Mouse (Mus musculus) thymus, postnatal 10 days (tissue): ENCODE data around the gene Hadhb.
A peak's percentile ranks its signal among the peaks of the same experiment; 100 is the strongest.
"Not testable (repeated sequence)": the region's sequence is repeated elsewhere in the genome, so short reads cannot be mapped to it uniquely, and the experiment has no call there.

Experiments
- DNase-seq, 2 experiments: peaks; one replicate each; pipeline ENCODE4 v3.0.0; 2021; ENCODE audit warnings: low spot score in 2 of 2

The Hadhb gene

GRCm38 (mm10) chr5:30175811-30176210 is 20.8 kb downstream of the Hadhb start:
- DNase-seq: no peak

DNA sequence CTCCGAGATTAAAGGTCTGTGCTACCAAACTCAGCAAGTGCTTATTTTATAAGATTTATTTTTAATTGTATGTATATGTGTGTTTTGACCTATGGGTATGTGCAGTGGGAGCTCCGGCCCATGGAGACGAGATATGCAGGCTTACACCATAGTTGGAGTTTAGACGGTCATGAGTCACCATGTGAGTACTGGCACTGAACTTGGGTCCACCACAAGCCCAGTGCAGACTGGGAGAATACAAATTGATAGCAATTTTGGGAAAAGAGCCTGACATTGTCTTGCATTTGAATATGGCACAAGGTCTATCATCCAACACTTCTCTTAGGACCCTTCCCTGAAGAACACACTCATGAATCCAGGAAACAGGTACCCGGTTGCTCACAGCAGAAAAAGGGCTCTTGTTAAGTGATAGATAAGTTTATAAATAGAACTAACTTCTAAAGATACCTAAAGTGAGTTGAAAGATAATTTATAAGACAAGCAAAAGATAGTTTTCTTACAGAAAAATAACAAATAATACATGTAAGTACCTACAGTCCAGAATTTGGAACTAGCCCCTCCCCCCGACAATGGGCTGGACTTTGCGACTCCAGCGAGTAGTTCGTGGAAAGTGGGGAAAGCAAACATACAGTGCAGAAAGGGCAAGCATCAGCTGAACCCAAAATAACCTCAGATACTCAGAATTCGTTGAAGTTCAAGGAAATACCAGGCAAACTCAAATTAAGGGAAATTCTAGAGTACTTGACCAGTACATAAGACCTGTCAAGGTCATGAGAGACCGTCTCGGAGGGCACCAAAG is 32.8 kb downstream of the Hadhb start:
- no peak for DNase-seq

- DNase-seq: no peak
These were observed 37.4 kb downstream of the Hadhb start for GRCm38 (mm10) chr5:30192452-30192851.

- no peak for DNase-seq
These were observed 40.3 kb downstream of the Hadhb start for GRCm38 (mm10) chr5:30195340-30195739.

DNA sequence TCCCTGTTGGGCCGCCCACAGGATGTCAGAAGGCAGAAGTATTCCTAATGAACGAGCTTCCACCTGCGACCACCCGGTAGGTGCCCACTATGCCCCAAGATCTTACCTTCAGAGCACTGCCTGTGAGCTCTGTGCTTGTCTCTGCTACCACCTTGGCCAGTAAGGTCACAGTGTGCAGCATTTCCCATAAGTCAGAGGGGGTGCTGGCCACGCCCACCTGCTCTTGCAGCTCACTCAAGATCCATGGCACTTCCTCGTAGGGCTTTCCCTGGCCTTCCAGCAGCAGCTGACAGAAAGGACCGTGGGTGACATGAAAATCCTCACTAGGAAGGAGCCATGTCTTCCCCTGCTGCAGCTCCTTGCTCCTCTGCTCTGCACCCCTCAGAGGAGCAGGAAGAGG is 43.2 kb downstream of the Hadhb start:
- no peak for DNase-seq

- DNase-seq: no peak
These were observed 46.5 kb downstream of the Hadhb start for GRCm38 (mm10) chr5:30201521-30201920.

DNA sequence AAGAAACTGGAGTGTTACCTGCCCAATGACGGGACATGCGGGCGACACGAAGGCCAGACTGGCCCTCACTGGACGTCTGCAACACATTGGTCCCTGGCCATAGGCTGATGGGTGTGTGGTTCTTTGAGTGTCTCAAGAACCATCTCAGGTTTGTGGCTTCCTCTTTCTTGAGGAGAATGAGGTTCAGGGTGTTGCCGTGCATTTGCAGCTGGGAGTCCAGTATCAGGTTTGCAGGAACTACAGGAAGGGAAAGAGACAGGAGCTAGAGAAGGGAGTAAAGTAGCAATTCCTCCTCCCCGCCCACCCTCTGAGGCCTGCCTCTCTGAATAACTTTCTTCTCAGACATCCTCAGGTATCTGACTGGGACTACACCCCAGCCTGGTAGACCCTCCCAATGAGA is 47.2 kb downstream of the Hadhb start:
- no peak for DNase-seq

DNA sequence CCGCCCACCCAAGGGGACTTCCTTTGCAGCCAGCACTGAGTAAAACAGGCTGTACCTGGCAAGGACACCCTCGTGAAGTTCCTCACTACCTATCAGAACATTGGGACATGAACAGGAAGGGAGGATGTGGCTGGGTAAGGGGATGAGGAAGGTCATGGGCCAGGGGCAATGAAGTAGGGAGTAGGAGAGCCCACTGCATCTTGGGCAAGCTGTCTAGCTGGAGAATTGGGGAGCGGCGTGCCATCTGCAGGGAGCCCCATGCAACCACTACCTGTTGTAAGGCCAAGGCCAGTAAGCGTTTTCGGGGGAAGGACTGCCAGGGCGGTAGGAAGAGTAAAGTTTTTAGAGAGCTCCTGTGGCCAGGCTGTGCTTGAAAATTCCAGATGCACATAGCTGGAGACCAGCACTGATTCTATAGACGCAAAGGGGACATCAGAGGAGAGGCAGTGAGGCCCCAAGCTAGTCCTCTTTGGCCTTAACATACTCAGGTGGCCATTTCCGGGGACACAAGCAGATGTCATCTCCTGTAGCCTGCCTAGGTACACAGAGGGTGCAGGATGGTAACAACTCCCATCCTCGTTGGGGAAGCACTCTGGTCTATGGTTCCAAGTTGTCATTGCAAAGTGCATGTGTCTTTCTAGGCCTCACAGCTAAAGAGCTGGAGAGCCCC is 48.3 kb downstream of the Hadhb start:
- no peak for DNase-seq

- no peak for DNase-seq
These were observed 49.4 kb downstream of the Hadhb start for GRCm38 (mm10) chr5:30204441-30204840.

GRCm38 (mm10) chr5:30205034-30205433 is 50.0 kb downstream of the Hadhb start:
- DNase-seq: no peak

DNA sequence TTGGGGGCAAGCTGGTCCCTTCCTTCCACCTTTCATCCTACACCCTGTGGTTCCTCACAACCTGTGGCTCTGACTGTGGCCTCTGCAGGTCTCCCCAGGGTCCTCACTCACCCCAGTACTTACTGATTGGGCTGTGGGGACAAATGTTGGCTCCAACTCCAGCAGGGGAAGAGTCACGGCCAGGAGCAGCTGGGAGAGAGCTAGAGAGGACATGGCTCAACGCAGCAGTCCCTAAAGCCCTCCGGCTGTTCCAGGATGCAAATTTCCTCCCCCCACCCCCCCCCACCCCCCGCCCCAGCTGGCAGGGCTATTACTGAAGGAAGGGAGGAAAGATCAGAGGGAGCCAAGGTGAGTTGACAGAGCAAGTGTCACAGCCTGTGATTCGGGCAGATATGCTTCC is 50.4 kb downstream of the Hadhb start, which contains the start of gene Adgrf3:
TSS of gene Adgrf3 (minus strand) at position 230 of the 400 bp plus-strand sequence.
- DNase-seq: no peak

- DNase-seq: peak in 1 of 2 experiments; percentile 47
These were observed 52.2 kb downstream of the Hadhb start for GRCm38 (mm10) chr5:30207276-30207675.

- not testable (repeated sequence) for DNase-seq
These were observed 55.7 kb downstream of the Hadhb start for GRCm38 (mm10) chr5:30210758-30211157.

DNA sequence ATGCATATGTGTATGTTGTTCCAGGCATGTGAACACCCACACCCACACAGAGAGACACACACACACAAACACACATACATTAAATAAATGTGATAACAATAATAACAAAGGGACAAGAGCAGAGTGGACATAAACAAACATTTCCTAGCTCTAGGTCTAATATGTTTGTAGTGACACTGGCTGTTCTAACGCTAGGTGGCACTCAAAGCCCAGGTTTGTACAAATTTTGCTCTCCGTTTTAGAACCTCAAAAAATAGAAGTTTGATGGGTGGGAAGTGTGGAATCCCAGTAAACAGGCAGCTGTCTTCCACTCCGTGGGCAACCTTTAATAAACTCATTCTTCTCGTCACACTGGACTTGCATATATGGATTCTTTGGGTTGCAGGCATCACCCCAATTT is 59.8 kb downstream of the Hadhb start:
- DNase-seq: peak; percentile 34 to 66

DNA sequence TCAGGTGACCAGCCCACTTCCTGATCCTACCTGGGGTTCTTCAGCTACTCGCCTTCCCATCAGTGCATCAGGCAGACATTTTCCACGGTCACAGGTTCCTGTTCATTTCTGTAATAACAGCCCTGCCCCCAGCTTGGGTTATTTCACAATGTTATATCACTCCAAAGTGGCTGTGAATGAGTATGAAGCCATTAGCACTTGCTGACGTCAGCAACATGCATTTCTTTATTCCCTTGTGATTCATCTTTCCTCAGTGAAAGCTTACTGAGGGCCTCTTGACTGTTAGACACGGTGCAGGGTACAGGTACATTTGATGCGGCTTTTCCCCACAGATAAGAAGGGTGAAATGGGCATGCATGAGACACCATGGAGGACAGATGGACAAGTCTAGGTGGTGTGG is 60.9 kb downstream of the Hadhb start:
- no peak for DNase-seq

- no peak for DNase-seq
These were observed 64.7 kb downstream of the Hadhb start for GRCm38 (mm10) chr5:30219715-30220114.

- no peak for DNase-seq
These were observed 65.6 kb downstream of the Hadhb start for GRCm38 (mm10) chr5:30220666-30221065.

DNA sequence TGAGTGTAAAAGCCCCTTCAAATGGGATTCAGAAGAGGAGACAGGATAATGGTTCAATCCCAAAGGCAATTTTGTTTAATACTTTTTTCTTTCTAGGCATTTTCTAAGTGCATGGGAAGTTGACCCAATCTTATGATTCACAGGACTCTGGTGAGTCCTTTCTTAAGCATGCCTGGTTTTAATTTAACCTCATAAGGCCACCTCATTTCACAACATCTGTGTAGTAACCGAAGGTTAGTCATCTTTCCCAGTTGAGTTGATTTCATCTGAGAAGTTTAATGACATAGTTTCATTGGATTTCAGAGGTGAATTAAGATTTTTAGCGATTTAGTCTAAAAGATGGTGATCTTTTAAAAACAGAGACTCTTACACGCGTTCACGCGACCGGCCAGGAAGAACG is 67.6 kb downstream of the Hadhb start:
- DNase-seq: no peak

DNA sequence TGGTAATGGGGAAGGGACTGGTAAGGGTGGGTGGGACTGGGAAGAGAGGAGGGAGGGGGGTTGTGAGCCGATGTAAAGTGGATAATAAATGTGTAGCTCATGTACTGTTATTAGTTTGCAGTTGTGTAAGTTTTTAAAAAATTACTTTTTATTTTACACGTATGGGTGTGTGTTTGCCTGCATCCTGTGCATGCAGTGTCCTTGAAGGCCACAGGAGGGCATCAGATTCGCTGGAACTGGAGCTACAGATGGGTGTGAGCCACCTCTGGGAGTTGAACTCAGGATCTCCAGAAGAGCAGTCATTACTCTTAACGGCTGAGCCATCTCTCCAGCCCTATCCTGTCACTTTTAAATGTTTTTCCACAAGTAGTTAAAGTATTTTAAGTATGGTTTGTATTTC is 75.9 kb downstream of the Hadhb start:
- peak; percentile 48 to 61 for DNase-seq

GRCm38 (mm10) chr5:30231891-30232270 is 76.8 kb downstream of the Hadhb start:
- no peak for DNase-seq

DNA sequence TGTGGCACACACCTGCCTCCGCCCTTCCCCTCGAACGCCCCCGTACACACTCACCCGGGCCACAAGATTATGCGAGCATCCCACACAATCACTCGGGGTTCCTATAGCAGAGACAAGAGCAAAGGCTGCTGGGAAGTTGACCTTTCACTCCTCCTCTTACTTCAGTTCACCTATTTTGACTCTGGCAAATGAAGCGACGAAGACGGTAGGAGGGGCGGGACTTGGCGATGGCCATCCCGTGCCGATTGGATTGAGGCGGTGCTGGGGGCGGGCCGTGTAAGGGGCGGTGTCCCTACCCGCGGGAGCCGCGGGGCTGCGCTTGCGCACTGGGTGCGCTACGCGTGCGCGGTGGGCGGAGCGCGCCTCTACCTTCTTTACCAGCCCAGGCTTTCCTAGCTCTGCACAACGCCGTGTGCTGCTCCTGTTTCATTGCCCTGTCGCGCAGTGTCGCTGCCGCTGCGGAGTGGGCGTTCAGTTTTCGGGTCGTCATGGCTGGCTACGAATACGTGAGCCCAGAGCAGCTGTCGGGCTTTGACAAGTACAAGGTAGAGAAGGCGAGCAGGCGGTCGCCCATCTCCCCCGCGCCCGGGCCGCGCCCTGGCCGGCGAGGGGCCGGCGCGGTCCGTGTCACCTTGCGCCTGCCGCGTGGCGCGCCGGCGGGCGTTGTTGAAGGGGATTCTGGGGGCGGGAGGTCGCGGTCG is 77.4 kb downstream of the Hadhb start, which contains the start of gene Selenoi:
TSS of gene Selenoi (plus strand) at position 311 of the 701 bp plus-strand sequence.
- peak; percentile 97 to 99 for DNase-seq

DNA sequence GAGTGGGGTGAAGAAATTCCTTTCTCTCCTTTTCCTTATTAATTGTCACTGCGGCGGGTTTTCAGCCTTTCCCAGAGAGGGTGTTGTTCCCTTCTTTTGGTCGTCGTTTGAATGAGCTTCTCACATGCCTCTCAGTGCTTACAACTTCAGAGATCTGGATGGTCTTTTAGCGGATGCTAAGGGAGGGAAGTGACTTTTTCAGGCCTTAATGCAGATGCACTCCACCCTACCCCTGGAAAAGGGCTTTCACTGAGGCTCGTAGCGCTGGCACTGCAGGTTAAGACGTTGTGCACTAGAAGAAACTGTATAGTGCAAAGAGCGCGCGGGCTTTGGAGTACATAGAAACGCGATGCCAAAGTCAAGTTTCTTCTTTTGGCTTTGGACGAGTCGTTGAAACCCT is 78.0 kb downstream of the Hadhb start:
- peak; percentile 33 to 44 for DNase-seq

DNA sequence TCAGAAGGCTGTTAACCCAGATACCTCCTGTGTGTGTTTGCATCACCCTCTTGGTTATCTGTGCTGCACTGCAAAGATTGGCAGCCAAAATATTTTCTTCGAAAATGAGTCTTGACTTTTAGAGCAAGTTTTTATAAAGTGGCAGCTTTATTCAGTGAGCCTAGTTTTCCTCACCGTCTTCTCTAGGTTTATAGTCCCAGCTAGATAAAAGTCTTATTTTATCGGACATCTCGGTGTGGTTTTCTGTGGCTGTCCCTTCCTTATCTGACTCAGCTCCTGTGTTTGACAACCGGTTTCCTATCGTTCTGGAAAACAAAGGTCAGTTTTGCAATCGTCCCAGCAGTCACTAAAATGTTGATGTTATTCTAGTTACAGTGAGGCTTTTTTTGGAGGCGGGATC is 78.9 kb downstream of the Hadhb start:
- no peak for DNase-seq
